Mouse (Mus musculus) neural tube, embryonic 12.5 days (tissue): ENCODE results near the gene Ppp4r3a. TPM values are rescaled to one million over a fixed set of nuclear protein-coding genes. Genes with fewer than 3 reads are reported as not detected.
"Not testable (repeated sequence)": the region's sequence is repeated elsewhere in the genome, so short reads cannot be mapped to it uniquely, and the experiment has no call there.

Experiments used
- ATAC-seq: fragments of 200-750 bp; cut with Nextera tagmentation; 2 replicates; pipeline ENCODE4 v1.8.0; 2017; ENCODE audit warnings: low read depth, mild to moderate bottlenecking, moderate TSS enrichment, moderate library complexity; ENCODE audit not compliant: low FRiP score
- H3K27ac ChIP-seq: fragments of 300-500 bp; sonication (generic); 2 replicates; pipeline ENCODE4 v1.5.1; 2016
- H3K27me3 ChIP-seq: fragments of 300-500 bp; sonication (generic); replicated peaks from 2 replicates; pipeline ENCODE4 v1.6.1; 2016; ENCODE audit warnings: mild to moderate bottlenecking
- H3K36me3 ChIP-seq: fragments of 300-500 bp; sonication (generic); 2 replicates; pipeline ENCODE4 v1.6.1; 2016; ENCODE audit warnings: mild to moderate bottlenecking
- H3K4me1 ChIP-seq: fragments of 300-500 bp; sonication (generic); 2 replicates; pipeline ENCODE4 v1.6.1; 2016
- H3K4me2 ChIP-seq: fragments of 300-500 bp; sonication (generic); replicated peaks from 2 replicates; pipeline ENCODE4 v1.6.1; 2016; ENCODE audit warnings: mild to moderate bottlenecking
- H3K4me3 ChIP-seq: fragments of 300-500 bp; sonication (generic); 2 replicates; pipeline ENCODE4 v1.5.1; 2016
- H3K9ac ChIP-seq: fragments of 300-500 bp; sonication (generic); 2 replicates; pipeline ENCODE4 v1.6.1; 2016; ENCODE audit warnings: mild to moderate bottlenecking
- H3K9me3 ChIP-seq: fragments of 300-500 bp; sonication (generic); 2 replicates; pipeline ENCODE4 v1.6.1; 2016; ENCODE audit warnings: mild to moderate bottlenecking
- WGBS: fragments of 180-500 bp; shearing (Covaris S2); methylation state at CpG from one replicate; pipeline ENCODE4 v1.1.7; 2016; 5-methylcytosine and 5-hydroxymethylcytosine counted together
- polyA plus RNA-seq: library from polyadenylated mRNA; unstranded; fragments of >200 nt; fragmentation: Nextera tagmentation; extraction: Ambion mirVana; gene quantifications from 2 replicates; pipeline ENCODE4 v1.2.1, GENCODE M21; 2016

Gene Ppp4r3a
- polyA plus RNA-seq, 1 experiment from 2014 or later: 67.4 TPM

GRCm38 (mm10) chr12:101016412-101016928 lies 67.0 kb downstream of the Ppp4r3a start:
- no peak overlapping the region for H3K27ac ChIP-seq
- H3K4me3 ChIP-seq: no peak overlapping the region
- H3K4me1 ChIP-seq: peaks cover 38% of the 10 kb centered on the region

GRCm38 (mm10) chr12:101015926-101016325 lies 67.6 kb downstream of the Ppp4r3a start:
- peaks cover 9% of the 10 kb centered on the region for H3K36me3 ChIP-seq
- no peak overlapping the region for H3K27ac ChIP-seq
- H3K9ac ChIP-seq: 0 out of 2 replicates have a peak overlapping the region, but pooled peaks have one; percentile 2
- H3K9me3 ChIP-seq: no peaks in the 10 kb centered on the region
- H3K4me1 ChIP-seq: peaks cover 38% of the 10 kb centered on the region
- H3K4me2 ChIP-seq: no peak overlapping the region
- H3K4me3 ChIP-seq: no peak overlapping the region
- whole genome bisulfite sequencing: 50% methylated on average over 4 of the region's 4 CpGs
- no peak for ATAC-seq
- no peaks in the 10 kb centered on the region; the same call in 1 of the 2 replicates for H3K27me3 ChIP-seq

More at GRCm38 (mm10) chr12:101016412-101016928, 67.0 kb downstream of the Ppp4r3a start:
- Histone ChIP-seq H3K4me2 (no peak overlapping the region), H3K9ac (no peak overlapping the region), H3K9me3 (no peaks in the 10 kb centered on the region), H3K27me3 (no peaks in the 10 kb centered on the region; the same call in 1 of the 2 replicates), H3K36me3 (peaks cover 14% of the 10 kb centered on the region)
- 47% methylated on average over 5 of the region's 5 CpGs for WGBS
- ATAC-seq: no peak

GRCm38 (mm10) chr12:101015165-101015560 lies 68.3 kb downstream of the Ppp4r3a start:
- 90% methylated on average over 11 of the region's 11 CpGs for WGBS
- Histone ChIP-seq H3K27ac (no peak overlapping the region), H3K4me1 (peaks cover 38% of the 10 kb centered on the region)

GRCm38 (mm10) chr12:101014549-101015164 lies 68.8 kb downstream of the Ppp4r3a start:
- Histone ChIP-seq H3K27ac (no peak overlapping the region), H3K9me3 (no peaks in the 10 kb centered on the region), H3K9ac (no peak overlapping the region), H3K36me3 (no peaks in the 10 kb centered on the region), H3K4me2 (no peak overlapping the region), H3K4me3 (no peak overlapping the region), H3K4me1 (peaks cover 38% of the 10 kb centered on the region), H3K27me3 (no peaks in the 10 kb centered on the region)
- ATAC-seq: no peak
- WGBS: 77% methylated on average over 10 of the region's 10 CpGs

More at GRCm38 (mm10) chr12:101015165-101015560, 68.3 kb downstream of the Ppp4r3a start:
- no peak overlapping the region for H3K4me2 ChIP-seq
- no peaks in the 10 kb centered on the region for H3K9me3 ChIP-seq
- H3K36me3 ChIP-seq: peaks cover 1% of the 10 kb centered on the region
- H3K27me3 ChIP-seq: no peaks in the 10 kb centered on the region
- no peak overlapping the region for H3K4me3 ChIP-seq
- H3K9ac ChIP-seq: no peak overlapping the region
- no peak for ATAC-seq

- not testable (repeated sequence) for H3K9ac ChIP-seq, ATAC-seq, H3K4me2 ChIP-seq, H3K9me3 ChIP-seq, H3K27ac ChIP-seq, H3K36me3 ChIP-seq, H3K27me3 ChIP-seq, H3K4me3 ChIP-seq
- 96% methylated on average over 9 of the region's 9 CpGs for WGBS
- H3K4me1 ChIP-seq: peaks cover 35% of the 10 kb centered on the region
Observed at GRCm38 (mm10) chr12:101013668-101014067, 69.8 kb downstream of the Ppp4r3a start.

- peaks cover 35% of the 10 kb centered on the region for H3K4me1 ChIP-seq
- no peak overlapping the region for H3K4me2 ChIP-seq
- no peak overlapping the region for H3K9ac ChIP-seq
- no peaks in the 10 kb centered on the region for H3K27me3 ChIP-seq
- WGBS: 54% methylated on average over 8 of the region's 8 CpGs
- H3K9me3 ChIP-seq: no peaks in the 10 kb centered on the region
- H3K36me3 ChIP-seq: no peaks in the 10 kb centered on the region
- no peak overlapping the region for H3K4me3 ChIP-seq
- ATAC-seq: no peak
- no peak overlapping the region for H3K27ac ChIP-seq
Observed at GRCm38 (mm10) chr12:101013078-101013665, 70.3 kb downstream of the Ppp4r3a start.

GRCm38 (mm10) chr12:101012197-101013077 lies 71.1 kb downstream of the Ppp4r3a start:
- Histone ChIP-seq H3K9me3 (no peaks in the 10 kb centered on the region), H3K36me3 (no peaks in the 10 kb centered on the region), H3K27me3 (no peaks in the 10 kb centered on the region), H3K9ac (no peak overlapping the region), H3K4me3 (no peak overlapping the region), H3K4me1 (peaks cover 35% of the 10 kb centered on the region), H3K27ac (no peak overlapping the region), H3K4me2 (no peak overlapping the region)
- WGBS: 44% methylated on average over 17 of the region's 17 CpGs
- no peak for ATAC-seq

GRCm38 (mm10) chr12:101011017-101011416 lies 72.5 kb downstream of the Ppp4r3a start:
- no peak for ATAC-seq
- H3K27ac ChIP-seq: no peak overlapping the region
- WGBS: 86% methylated on average over 7 of the region's 7 CpGs
- no peaks in the 10 kb centered on the region for H3K27me3 ChIP-seq
- H3K4me1 ChIP-seq: peaks cover 29% of the 10 kb centered on the region
- H3K9me3 ChIP-seq: no peaks in the 10 kb centered on the region
- no peak overlapping the region for H3K4me2 ChIP-seq
- H3K36me3 ChIP-seq: no peaks in the 10 kb centered on the region
- no peak overlapping the region for H3K9ac ChIP-seq
- H3K4me3 ChIP-seq: no peak overlapping the region

- Histone ChIP-seq H3K4me1 (peaks cover 29% of the 10 kb centered on the region), H3K9ac (no peak overlapping the region)
- WGBS: 63% methylated on average over 10 of the region's 10 CpGs
Observed at GRCm38 (mm10) chr12:101010148-101010920, 73.2 kb downstream of the Ppp4r3a start.

GRCm38 (mm10) chr12:101009225-101009624 lies 74.3 kb downstream of the Ppp4r3a start:
- Histone ChIP-seq H3K4me3 (no peak overlapping the region), H3K36me3 (no peaks in the 10 kb centered on the region), H3K9me3 (no peaks in the 10 kb centered on the region), H3K9ac (no peak overlapping the region), H3K27me3 (no peaks in the 10 kb centered on the region), H3K4me2 (no peak overlapping the region), H3K4me1 (peaks cover 29% of the 10 kb centered on the region), H3K27ac (no peak overlapping the region)
- 82% methylated on average over 4 of the region's 4 CpGs for WGBS
- ATAC-seq: no peak

More at GRCm38 (mm10) chr12:101010148-101010920, 73.2 kb downstream of the Ppp4r3a start:
- H3K4me2 ChIP-seq: no peak overlapping the region
- H3K9me3 ChIP-seq: no peaks in the 10 kb centered on the region
- no peaks in the 10 kb centered on the region for H3K36me3 ChIP-seq
- H3K27me3 ChIP-seq: no peaks in the 10 kb centered on the region
- no peak for ATAC-seq
- H3K27ac ChIP-seq: no peak overlapping the region
- no peak overlapping the region for H3K4me3 ChIP-seq

GRCm38 (mm10) chr12:101008648-101009047 lies 74.9 kb downstream of the Ppp4r3a start:
- WGBS: 27% methylated on average over 4 of the region's 4 CpGs
- Histone ChIP-seq H3K4me2 (no peak overlapping the region), H3K9ac (no peak overlapping the region), H3K4me3 (no peak overlapping the region), H3K36me3 (no peaks in the 10 kb centered on the region), H3K27ac (no peak overlapping the region), H3K4me1 (peaks cover 29% of the 10 kb centered on the region), H3K27me3 (no peaks in the 10 kb centered on the region), H3K9me3 (no peaks in the 10 kb centered on the region)
- ATAC-seq: no peak
